Mouse (Mus musculus) erythroblast, embryonic 14.5 days (primary cell): ENCODE data around the gene Map7. TPM values are rescaled to one million over a fixed set of nuclear protein-coding genes. Genes with fewer than 3 reads are reported as not detected.

Experiments
- H3K27me3 ChIP-seq: 2 replicates; pipeline ENCODE4 v1.6.1; 2012; ENCODE audit warnings: inconsistent platforms; ENCODE audit not compliant: control insufficient read depth
- H3K36me3 ChIP-seq: 2 replicates; pipeline ENCODE4 v1.6.1; 2012; ENCODE audit warnings: mild to moderate bottlenecking, inconsistent platforms; ENCODE audit not compliant: control insufficient read depth
- H3K4me1 ChIP-seq: 2 replicates; pipeline ENCODE4 v1.6.1; 2012; ENCODE audit warnings: inconsistent platforms; ENCODE audit not compliant: control insufficient read depth
- H3K4me3 ChIP-seq: replicated peaks from 2 replicates; pipeline ENCODE3; 2012; ENCODE audit warnings: moderate library complexity, mild to moderate bottlenecking, inconsistent platforms
- H3K9me3 ChIP-seq: 2 replicates; pipeline ENCODE4 v1.6.1; 2012; ENCODE audit warnings: low read length, inconsistent platforms, mixed read lengths; ENCODE audit not compliant: control insufficient read depth
- GATA1 ChIP-seq: IDR thresholded peaks from 2 replicates; pipeline ENCODE4 v1.6.1; 2012; ENCODE audit warnings: low read length, inconsistent platforms, mixed read lengths
- TAL1 ChIP-seq: IDR thresholded peaks from 3 replicates; pipeline ENCODE4 v1.6.1; 2012; ENCODE audit warnings: low read length, inconsistent platforms, mixed read lengths
- polyA plus RNA-seq: library from polyadenylated mRNA; stranded (reverse); fragments of >175 nt; gene quantifications from 2 replicates; pipeline ENCODE4 v1.2.3, GENCODE M21; 2012

Map7 gene
- polyA plus RNA-seq, result 0.11 and 0.60 TPM in 2 replicates

DNA sequence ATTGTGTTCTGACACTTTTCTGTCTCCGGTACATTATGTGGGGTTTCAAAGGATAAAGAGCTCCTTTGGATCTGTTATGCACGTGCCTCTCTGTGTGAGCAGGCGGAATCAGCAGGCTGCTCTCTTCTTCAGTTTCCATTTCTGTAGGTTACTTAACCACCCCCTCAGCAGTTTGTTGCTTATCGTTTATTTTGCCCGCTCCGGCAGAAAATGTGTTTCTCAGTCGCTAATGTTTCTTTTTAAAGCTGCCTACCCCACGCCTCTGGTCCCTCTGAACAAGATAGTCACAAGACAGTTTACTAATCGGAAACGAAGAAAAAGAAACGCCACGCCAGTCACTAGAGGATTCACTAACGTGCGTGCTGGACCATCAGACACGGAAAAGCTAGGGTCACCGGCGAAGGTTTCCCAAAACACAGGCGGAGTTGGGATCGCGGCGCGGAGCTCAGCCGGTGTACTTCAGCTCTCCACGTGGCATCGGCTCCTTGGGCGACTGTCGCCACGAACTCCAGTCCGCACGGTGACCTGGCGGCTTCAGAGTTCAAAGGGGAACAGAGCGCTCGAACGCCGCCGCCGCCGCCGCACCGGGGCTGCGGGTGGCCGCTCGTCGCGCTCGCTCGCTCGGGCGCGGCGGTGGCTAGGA lies at the start of gene Map7:
Map7 (plus strand) TSS at position 342 of the 643 bp plus-strand sequence.
- Histone ChIP-seq H3K27me3 (peaks cover 34% of the 10 kb centered on the region), H3K4me3 (peak within 1 kb of the TSS; percentile 68), H3K4me1 (peaks cover 21% of the 10 kb centered on the region), H3K36me3 (no peaks in the 10 kb centered on the region), H3K9me3 (no peaks in the 10 kb centered on the region)
- no peak for TF ChIP-seq TAL1
- TF ChIP-seq GATA1, result no peak

DNA sequence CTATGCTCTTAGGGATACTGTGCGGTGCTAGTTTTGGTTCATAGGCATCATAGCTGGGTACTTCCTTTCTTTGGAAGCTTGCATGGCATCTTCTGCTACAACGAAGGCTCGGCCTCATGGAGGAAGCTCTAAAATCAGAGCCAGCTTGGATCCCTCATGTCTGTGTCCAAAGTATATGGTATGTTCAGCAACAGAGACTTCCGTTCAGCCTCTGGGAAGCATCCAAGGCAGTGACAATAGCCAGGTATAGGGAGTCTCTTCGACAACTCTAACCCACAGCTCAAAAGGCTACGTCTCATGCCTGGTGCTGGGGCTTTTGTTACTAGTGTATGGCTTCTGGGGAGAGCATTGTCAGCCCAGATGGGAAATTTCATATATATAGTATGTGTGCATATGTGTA lies 46.8 kb upstream of the Map7 start:
- no peaks in the 10 kb centered on the region for H3K27me3 ChIP-seq
- no peaks in the 10 kb centered on the region for H3K4me1 ChIP-seq
- TF ChIP-seq GATA1 (no peak), TAL1 (no peak)
- H3K36me3 ChIP-seq, result no peaks in the 10 kb centered on the region
- H3K4me3 ChIP-seq, result no peak overlapping the region
- no peaks in the 10 kb centered on the region for H3K9me3 ChIP-seq

DNA sequence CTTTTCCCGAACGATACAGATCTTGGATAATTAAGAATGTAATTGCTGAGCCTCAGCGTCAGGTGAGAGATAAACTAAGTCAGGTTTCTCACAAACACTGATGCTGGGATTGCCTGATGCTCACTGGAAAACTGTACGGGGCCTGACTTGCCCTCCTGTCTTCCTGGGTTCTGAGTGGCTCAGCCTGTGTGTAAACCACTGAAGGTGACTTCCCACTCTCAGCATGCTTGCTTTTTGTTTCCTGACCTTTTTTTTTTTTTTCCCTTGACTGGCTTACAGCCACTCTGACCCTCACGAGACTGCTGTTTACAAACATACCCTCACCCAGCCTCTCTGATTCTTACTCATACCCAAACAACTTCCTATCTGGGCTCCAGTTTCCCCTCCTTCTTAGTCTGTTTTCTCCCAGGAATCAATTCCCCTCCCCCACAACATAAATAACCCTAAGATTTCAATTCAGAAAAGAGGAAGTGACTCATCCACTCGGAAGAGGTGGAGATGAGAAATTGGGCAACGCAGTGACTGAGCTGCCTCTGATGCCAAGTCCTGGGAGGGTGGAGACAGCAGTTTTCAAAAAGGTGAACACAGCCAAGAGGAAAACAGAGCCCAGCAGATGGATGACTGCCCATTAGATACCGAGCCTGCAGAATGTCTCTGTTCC lies 43.9 kb upstream of the Map7 start:
- H3K4me3 ChIP-seq, result no peak overlapping the region
- no peaks in the 10 kb centered on the region for H3K4me1 ChIP-seq
- H3K36me3 ChIP-seq, result no peaks in the 10 kb centered on the region
- no peak for TF ChIP-seq TAL1
- no peak for TF ChIP-seq GATA1
- no peaks in the 10 kb centered on the region for H3K27me3 ChIP-seq
- no peaks in the 10 kb centered on the region for H3K9me3 ChIP-seq

DNA sequence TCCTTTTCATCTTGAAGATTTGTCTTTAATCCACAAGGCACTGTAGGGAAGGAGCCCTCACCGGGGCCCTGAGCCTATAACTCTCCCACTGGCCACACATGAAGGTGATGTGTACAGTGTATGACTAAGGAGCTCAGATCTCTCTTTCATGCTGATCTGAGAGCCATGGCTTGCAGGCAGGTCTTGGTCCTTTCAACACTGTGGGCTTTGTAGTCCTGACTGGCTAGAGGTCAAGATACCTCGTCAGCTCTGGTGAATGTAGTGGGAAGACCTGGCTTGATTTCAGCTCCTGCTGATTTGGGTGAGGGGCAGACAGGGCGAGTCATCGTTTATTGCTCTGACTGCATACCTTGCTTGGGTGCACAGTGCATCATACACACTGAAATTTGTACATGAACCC lies 42.7 kb upstream of the Map7 start:
- TF ChIP-seq TAL1 (no peak), GATA1 (no peak)
- Histone ChIP-seq H3K4me3 (no peak overlapping the region), H3K9me3 (no peaks in the 10 kb centered on the region), H3K27me3 (no peaks in the 10 kb centered on the region), H3K4me1 (no peaks in the 10 kb centered on the region), H3K36me3 (no peaks in the 10 kb centered on the region)

GRCm38 (mm10) chr10:20107031-20107430 lies 41.2 kb upstream of the Map7 start:
- peaks cover 5% of the 10 kb centered on the region for H3K4me1 ChIP-seq
- H3K27me3 ChIP-seq, result no peaks in the 10 kb centered on the region
- no peaks in the 10 kb centered on the region for H3K36me3 ChIP-seq
- no peak overlapping the region for H3K4me3 ChIP-seq
- TF ChIP-seq GATA1, result no peak
- TF ChIP-seq TAL1, result no peak
- no peaks in the 10 kb centered on the region for H3K9me3 ChIP-seq

DNA sequence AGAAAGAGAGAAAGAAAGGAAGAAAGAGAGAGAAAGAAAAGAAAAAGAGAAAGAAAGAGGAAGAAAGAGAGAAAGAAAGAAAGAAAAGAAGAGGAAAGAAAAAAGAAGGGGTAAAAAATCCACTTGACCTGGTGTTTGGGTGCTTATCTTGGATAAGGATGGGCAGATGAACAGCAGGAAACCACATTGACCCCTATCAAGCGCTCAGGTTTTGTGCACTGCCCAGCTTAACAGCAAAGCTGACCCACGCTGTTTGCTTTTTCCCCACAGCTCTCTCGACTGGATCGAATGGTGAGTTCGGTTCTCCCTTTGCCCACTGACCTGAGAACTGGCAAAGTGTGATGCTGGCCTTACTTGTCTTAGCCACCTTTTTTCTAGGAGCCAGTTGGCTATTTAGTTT lies 36.8 kb upstream of the Map7 start:
- Histone ChIP-seq H3K4me3 (no peak overlapping the region), H3K36me3 (no peaks in the 10 kb centered on the region), H3K27me3 (no peaks in the 10 kb centered on the region), H3K9me3 (no peaks in the 10 kb centered on the region), H3K4me1 (peaks cover 8% of the 10 kb centered on the region)
- TF ChIP-seq TAL1 (no peak), GATA1 (no peak)

DNA sequence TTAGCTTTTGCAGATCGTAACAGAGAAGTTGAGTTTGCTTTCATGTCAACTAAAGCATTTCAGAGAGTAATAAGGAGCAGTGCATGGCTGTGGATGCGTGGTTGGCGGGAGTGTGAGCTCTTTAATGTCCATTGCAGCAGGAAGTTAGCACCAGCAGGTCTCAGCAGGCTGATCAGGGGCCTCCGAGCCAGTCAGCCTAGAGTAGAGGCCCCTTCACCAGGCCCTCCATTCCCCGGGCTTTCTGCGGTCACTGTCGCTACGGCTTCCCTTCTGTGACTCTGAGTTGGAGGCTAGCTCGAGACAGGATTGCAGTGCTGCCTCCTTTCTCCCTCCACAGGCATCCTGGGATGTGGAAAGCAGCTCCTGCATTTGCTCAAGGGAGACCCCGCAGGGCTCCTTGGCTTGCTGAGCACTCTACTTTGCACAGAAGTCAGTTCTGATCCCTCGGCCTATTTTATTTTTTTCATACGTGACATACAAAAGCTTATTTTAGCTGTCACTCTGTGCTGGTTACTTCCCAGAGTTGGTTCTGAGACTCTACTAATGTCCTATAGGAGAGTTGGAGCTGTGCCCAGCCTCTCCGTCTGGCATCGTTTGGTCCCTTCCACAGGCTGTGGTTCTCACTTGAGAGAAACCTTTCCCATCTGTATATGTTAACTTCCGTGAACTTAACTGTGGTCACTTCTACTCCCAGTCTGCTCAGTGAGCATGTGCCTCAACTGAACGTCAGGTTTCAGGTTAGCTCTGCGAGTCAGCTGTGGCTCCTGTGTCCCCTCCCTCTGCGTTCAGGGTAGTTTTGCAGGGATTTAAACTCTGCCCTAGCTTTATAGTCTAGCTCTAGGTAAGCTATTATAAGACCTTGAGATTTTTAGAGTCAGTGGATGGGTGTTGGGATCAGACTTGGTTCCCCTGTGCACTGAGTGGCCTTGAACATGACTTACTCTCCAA lies 36.0 kb upstream of the Map7 start:
- TF ChIP-seq TAL1 (no peak), GATA1 (no peak)
- H3K27me3 ChIP-seq, result no peaks in the 10 kb centered on the region
- H3K4me1 ChIP-seq, result peaks cover 8% of the 10 kb centered on the region
- no peak overlapping the region for H3K4me3 ChIP-seq
- no peaks in the 10 kb centered on the region for H3K9me3 ChIP-seq
- H3K36me3 ChIP-seq, result no peaks in the 10 kb centered on the region

- peaks cover 3% of the 10 kb centered on the region; the same call in 1 of the 2 replicates for H3K36me3 ChIP-seq
- TF ChIP-seq TAL1, result no peak
- TF ChIP-seq GATA1, result no peak
- no peak overlapping the region for H3K4me3 ChIP-seq
- no peaks in the 10 kb centered on the region; the same call in 1 of the 2 replicates for H3K4me1 ChIP-seq
- H3K27me3 ChIP-seq, result no peaks in the 10 kb centered on the region
- no peaks in the 10 kb centered on the region; the same call in 1 of the 2 replicates for H3K9me3 ChIP-seq
Observed at GRCm38 (mm10) chr10:20119504-20120425, 28.5 kb upstream of the Map7 start.
